Mouse (Mus musculus): ENCODE measurements around the gene Traf1.

The Traf1 gene

DNA sequence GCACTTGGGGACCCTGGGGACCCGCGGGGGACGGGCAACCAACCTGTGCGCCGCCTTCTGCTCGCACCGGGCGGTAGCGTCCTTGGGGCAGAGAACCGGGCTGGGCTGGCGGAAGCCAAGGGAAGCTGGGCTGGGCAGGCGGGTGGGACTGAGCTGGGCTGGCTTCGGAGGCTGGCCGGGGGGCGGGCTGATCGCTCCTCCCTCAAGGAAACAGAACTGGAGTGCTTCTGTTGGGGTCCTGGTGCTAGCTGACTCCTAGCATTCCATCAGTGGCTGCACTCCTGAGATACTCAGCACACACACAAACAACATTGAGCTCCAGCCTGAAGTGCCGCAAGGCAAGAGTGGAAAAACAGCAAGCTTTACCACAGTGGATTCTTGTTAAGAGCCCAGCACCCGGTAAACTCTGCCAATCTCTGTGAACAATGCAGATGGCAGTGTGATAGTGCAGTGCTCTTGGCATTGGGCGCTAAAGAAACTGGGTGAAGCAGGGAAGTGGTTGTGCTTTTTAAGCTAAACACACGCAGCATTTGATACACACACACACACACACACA lies at the start of gene Traf1:
Gene Traf1 (minus strand): TSS at position 292 of the 556 bp plus-strand sequence.
- no peak for DNase-seq

DNA sequence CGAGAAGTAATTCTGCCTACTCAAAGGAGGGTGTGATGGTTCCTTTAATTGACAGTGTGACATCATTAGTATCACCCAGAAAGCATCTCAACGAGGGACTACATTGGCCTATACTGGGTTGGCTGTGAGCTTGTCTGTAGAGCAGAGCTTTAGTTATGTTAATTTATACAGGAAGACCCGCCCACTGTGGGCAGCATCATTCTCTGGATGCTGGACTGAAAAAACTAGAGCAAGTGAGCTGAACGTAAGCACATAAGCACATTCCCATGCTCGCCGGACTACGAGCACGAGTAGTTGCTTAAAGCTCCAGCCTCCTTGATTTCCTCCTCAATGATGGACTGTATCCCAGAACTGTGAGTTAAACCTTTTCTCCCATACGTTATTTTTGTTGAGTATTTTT lies 37.4 kb upstream of the Traf1 start:
- DNase-seq, result no peak

DNA sequence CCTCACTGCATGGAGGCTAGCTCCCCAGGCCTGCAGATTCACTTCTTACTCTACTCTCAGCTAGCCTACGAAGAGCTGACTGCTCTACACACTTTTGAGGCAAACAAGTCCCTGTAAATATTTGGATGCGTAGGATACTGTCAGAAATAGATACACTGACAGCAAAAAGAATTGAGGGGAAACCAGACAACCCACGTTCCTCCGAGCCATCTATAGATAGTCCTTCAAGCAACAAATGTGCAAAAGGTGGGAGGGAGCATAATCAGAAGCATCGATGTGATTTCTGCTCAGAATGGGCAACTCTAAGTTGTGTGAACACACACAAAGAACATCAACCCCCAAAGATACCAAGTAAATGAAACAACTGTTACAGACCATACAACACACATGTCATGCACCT lies 34.9 kb upstream of the Traf1 start:
- DNase-seq, result no peak

DNA sequence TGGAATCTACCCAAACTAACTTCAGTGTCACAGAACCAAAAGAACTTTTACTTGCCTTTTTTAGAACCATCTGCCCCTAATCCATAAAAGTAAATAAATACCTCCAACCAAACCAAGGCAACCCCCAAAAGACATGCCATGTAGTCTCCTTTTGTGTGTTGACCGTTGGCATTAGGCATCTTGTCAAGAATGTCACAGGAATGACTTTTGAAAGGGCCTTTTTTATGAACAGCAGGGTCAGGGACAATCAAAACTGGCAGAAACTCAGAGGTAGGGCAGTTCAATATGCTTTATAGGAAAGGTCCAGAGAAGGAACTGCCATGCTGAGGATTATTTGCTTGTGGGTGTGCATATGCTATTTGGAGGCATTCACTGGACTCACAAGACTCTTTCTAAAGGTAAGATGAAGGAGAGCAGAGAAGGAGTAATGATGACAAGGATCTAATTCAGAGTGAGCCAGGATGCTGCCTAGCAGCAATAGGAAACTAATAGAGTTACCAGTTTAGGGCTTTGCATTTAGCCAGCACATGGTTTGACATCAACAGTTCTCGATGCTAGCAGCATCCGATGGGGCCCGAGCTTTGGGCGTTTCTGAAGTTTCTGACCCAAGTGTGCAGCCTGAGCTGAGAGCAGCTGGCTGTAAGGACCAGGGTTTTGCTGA lies 32.3 kb upstream of the Traf1 start:
- DNase-seq, result no peak

DNA sequence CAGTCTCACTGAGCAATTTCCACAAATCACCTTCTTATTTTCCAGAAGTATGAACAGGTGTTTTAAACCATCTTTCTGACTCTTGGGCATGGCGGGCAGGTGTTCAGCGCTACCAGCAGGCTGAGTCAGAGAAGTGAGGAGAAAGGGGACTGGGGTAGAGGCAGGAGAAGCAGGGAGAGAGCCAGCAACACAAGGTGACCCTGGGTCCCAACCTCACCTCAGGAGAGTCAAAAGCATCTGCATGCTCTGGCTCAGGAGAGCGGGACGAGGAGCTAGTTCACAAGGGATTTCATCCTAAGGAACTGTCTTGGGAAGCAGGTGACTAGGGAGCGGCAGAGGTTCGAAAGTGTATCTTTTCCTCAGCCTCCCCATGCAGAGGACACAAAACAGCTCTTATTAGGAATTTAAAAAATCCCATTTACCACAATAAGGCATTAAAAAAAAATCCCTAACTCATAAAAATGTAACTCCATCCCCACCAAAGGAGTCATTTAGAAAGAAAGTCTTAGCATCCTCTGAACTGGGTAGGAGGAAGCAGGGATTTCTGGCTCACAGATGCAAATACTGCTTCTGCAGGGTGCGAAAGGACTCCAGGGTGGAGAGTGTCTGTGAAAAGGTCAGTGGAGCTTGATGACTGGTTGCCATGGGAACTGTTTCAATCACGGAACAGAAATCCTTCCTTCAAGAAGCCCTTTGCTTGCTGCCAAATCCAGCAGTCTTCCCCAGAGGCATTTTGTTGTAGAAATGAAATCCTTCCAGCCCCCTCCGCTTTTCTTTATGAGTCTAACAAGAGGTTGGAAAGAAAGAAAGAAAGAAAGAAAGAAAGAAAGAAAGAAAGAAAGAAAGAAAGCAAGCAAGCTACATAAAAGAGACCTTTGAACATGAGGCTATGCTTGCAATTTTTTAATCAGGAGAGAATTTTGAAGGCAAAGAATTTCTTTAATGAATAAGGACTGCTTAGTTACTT lies 31.4 kb upstream of the Traf1 start:
- DNase-seq, result no peak

DNA sequence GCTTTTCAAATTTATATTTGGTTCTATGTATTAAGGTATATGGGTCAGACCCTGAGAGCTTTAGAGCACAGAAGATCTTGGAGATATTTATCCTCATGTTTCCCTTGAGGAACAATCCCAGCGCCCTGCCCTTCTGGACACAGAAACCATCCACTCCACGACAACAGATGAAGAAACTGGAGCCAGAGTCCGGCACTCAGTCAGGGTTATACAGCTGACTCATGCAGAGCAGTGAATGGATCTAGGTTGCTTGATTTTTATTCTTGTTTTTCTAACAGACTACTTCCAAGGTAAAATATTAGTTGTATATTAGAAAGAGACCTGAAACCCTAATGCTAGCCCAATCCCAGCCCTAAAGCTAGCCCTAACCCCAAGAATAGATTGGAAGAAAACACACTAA lies 30.4 kb upstream of the Traf1 start:
- no peak for DNase-seq

DNA sequence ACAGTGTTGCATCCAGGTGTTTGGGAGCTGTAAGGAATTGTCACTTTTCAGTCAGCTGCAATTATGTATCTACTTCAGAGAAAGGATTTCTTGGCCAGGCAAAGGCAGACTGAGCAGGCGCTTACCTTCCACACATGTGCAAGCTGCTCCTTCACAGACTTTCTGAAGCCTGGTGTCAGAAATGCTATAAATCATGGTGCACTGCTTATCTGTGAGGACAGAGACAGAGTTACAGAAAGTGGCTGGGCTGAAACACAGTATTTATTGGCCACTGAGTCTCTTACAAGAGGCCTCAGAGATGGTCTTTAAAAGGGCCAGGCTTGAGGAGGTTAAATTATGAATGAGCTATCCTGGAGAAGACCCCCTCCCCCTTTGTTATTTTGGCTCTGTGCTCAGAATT lies 28.2 kb upstream of the Traf1 start:
- no peak for DNase-seq

DNA sequence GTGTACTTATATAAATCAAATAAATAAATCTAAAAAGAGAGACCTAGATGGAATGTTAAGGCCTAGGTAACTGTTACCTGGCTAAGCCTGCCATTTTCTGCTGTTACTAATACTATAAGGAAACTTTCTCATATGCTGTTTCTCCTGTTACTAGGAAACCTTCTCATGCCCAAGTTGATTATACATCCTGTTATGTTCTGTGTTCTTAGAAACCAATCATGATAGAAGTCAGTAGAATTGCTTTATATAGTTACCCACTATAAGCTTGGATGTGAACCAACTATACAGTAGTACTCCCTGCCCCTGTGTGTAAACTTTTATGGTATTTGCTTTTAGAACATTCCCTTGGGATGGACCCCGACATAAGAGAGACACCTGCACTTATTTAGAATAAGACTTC lies 26.0 kb upstream of the Traf1 start:
- DNase-seq, result no peak

DNA sequence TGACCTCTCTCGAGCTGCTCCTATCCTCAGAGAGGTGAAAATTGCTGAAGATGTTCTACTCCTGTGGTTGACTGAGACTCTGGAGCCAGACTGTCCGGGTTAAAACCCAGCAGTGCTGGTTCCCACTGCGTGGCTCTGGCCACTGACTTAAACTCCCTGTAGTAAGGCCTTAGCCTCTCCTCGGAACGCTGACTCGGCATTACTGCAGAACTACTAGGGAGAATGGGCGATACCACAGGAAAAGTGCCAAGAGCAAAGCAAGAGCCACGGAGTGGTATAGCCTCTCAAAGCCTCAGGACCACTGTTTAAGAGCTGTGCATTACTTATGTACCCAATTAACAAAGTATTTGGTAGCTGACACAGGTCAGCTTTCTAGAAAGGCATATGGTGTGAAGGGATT lies 23.3 kb upstream of the Traf1 start:
- DNase-seq, result no peak

DNA sequence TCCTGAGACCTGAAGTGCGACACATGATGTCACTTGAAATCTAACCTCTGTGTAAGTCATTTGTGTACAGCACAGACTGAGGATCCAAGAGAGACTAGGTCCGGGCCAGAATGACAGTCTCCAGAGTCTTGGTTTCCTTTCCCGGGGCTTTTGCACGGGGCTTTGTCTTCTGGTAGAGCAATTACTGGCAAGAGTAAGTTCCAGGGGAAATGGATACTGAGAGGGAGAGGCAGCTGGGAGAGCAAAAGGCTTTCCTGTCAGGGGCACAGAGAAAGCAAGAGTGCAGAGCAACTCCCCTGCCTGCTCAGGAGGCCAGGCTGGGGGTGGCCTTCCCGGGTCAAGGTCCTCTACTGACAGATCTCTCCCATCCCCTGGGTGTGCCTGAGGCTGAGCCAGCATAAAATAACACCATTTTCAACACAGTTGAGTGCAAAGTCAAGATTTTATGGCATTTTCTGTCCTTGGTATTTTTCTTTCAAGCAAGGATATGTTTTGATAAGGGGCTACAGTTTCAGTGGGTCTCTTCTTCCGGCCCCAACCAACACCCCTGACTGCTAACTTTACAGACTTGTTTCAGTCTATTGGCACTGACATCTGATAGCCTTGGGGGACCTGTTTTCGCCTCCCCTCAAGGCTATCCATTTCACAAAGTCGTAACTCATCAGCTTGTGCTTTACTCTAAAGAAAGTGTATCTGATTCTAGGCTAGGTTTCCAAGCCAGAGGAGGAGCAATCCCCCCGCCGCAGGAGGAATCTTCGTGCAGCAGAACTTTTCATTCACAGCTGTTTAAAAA lies 21.5 kb upstream of the Traf1 start:
- DNase-seq, result no peak

DNA sequence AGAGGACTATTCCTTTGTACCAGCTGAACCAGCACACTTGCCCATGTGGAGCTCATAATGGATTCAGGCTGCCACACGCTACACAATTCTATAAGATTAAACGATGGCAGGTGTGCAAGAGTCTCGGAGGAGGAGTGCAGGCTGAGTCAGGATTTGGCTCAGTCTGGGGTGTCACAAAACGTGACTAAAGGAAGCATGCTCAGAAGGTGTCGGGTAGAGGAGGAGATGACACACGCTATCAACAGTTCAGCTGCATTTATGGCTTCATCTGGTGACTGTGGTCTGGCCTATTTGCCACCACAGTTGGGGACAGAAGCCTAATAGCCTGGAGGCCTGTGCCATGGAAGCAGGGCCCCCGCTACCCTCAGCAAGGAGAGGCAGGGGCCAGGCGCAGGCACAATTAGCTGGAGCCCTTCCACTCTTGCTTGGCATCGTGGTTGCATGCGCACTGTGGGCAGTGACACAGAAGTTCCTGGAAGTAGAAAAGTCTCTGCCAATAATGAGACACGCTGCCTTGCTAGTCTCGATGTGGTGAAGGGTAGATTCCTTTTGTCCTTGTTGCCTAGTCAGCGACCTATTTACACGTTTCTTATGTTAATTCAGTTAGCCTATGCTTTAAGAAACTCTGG lies 20.6 kb upstream of the Traf1 start:
- no peak for DNase-seq

DNA sequence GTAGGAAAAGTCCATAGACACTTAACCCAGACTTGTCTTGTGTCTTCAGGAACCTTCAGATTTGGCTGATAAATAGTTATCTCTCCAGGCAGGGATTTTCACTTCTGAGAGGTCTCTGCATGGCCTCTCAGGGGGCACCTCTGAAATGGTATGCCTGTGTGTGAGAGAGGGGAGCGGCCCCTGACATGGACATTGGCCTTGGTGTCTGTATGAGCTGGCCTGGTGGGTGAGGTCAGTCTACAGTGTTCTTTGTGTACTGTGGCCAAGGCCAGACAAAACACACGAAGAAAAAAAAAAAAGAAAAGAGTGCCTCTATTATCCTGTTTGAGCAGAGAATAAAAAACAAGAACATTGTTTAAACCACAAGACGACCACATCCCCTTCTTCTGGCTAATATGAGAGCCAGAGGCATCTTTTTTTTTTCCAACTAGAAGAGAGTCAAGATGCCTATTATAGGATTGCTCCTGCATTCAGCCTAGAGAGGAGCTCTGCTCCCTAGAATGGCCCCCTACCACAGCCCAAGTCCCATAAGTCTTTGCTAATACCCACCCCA lies 18.0 kb upstream of the Traf1 start:
- no peak for DNase-seq

DNA sequence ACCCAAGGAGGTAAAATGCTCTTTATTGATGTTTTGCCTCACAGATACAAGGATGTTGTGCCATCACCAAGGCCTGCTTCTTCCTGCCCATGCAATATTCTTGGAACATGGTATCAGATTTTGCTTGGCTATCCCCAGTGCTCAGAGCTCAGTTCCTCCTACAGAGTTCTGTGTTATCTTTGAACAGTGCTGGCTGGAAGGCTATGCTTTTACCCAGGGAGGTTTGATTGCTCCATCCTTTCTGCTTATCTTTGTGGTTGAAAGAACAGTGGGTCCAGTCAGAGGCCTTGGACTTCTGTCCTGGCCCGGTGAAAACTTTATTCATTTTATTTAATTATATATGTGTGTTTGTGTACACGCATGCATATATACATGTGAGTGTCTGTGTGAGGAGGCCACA lies 16.7 kb upstream of the Traf1 start:
- no peak for DNase-seq

DNA sequence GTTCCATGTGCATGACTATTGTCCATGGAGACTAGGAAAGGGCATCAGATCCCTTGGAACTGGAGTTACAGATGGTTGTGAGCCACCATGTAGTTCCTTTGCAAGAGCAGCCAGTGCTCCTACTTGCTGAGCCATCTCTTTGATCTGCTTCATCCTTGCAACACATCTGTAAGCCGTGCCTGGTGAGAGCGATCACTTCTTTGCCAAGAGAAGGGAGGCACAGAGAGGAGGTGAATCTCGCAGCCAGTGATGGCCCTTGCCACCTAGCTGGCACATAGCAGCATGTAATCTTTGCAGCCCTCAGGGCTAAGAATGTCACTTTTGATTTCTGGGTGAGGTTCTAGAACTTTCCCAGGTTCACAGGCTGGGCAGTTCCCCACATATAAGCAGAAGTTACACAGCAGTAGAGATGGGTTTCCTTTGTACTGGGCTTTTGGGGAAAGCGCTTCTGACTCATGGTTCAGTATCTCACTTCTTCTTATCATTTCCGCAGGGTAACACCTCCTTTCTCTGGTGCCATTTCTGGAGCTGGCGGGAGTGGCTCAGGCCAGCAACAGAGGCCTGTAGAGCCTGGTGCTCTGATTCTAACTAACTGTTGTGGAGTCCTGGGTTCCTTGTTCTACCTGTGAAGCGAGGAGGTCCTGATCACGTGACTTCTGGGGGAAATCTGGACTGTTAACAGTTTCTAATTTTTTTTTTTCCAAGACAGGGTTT lies 15.5 kb upstream of the Traf1 start:
- DNase-seq, result no peak

DNA sequence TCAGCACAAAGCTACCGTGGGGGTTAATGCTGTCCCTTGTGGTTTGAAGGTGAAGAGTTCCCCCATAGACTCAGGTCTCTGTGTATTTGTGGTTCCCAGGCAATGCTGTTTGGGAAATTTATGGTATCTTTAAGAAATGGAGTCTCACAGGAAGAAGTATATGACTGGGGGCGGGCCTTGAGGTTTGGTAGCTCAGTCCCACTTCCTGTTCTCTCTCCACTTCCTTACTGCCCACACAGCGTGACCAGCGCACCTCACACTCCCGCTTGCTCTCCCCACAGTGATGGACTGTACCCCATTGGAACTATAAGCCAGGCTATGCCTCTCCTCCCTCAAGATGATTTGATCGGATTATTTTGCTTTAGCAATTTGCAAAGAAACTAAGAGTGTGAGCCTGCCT lies 14.9 kb upstream of the Traf1 start:
- DNase-seq, result no peak

DNA sequence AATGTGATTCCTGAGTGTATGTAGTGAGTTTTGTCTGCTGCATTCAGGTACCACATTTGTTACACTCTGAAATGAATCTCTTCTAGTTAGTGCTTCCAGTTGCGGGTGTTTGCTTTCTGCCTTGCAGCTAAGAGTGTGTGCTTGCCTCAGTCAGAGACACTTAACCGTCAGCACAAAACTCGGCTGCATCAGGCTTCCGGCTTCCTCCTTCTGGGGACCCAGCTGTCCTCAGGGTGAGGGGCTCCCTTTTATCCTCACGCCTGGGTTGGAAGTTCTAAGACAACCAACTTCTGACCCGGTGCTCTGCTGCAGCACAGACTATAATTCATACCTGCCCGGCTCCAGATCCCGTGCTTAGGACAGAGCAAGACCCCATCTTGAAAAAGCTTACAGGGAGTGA lies 11.5 kb upstream of the Traf1 start:
- DNase-seq, result no peak

DNA sequence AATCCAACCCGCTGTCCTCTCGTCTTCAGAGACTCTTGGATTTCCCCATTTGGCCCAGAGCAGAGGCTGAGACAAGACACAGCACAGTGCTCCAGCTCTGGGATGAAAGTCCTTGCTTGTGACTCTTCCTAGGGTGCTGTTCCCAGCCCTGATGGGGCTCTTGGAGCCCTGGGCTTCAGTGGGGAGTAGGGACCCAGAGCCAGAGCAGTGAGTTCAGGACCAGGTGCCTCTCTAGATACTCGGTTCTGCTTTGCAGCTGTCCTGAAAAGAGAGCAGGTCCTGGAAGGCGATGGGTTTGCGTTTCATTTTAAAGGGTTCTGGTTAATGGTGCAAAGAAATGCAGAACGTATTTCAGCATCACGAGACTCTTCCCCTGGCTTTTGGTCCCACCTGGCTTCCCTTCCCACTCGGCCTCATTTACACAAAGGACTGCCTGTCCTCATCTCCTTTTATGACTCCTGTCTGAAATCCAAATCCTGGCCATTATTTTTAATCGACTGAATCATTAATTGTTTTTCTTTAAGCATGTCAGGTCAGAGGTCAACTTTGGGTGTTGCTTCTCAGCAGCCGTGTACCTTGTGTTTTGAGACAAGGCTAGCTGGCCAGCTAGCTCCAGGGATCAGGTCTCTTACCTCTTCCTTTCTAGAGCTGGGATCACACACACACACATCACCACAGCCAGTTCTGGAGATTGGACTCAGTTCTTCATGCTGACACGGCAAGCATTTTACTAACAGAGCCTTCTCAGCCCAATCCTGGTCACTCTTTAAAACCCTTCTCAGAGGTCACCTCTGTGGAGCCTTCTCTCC lies 9.7 kb upstream of the Traf1 start:
- DNase-seq, result no peak

DNA sequence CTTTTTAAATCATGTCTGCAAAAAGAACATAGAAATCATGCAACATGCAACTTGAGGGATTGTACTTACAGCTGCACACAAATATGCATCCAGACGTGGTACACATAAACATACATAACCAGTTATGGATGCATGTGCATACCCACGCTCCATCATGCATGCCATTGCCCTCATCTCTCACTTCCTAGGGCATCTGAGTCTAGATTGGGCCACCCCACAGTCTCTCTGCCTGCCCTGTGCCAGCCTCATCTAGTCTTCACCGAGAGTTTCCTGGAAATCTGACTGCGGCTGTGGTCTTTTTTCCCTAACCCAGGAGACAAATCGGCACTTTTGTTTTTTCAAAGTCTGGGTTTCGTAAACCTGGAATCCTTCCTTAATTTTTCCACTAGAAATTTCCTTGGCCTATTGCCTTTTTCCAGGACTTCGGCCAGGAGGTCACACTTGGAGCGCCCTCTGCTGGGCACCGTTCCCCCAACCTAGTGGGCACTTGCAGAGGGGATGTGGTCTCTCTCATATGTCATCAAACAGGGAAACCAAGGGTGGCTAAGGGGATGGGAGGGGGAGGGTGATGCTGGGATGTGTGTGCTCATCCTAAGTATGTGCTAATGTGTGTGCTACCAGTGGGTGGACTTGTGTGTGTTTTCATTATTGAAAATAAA lies 8.6 kb upstream of the Traf1 start:
- DNase-seq, result peak; percentile 76

DNA sequence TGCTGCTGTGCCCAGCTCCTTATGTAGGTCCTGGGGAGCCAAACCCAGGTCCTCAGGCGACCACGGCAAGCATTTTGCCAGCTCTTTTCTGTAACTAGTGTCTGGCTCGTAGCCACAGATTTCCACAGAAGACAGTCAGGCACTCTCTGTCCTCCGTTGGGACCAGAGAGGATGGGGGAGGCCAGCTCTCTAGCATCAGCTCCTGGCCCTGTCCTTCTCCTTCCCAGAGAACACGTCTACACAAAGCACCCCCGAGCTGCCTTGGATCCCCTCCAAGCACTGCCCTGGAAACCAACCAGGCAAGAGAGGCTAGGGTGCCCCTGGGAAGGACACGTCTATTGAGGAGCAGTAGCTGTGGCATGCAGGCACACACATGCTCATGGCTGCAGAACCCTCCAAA lies 7.6 kb upstream of the Traf1 start:
- no peak for DNase-seq

DNA sequence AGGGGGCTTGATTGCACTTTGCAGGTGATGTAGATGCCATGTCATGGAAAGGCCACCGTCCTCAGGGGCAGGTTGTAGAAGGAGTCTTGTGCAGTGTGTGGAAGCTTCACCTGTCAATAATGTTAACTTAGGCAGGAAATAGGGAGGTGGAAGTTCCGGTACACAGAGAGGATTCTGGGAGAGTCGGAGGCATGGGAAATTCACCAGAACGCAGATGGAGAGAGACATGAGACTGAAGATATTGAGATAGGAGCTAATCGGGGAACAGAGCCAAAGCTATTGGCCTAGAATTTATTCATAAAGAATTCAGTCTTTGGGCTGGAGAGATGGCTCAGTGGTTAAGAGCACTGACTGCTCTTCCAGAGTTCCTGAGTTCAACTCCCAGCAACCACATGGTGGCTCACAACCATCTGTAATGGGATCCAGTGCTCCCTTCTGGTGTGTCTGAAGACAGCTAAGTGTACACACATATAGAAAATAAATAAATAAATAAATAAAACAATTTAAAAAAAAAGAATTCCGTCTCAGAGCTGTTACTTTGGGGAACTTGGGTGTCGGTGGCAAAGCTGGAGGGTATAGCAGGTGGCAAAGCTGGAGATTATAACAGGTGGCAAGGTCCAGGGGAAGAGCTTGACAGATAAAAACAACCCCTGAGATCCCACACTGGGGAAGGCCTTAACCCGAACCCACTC lies 4.8 kb upstream of the Traf1 start:
- no peak for DNase-seq
